Mouse (Mus musculus) midbrain, embryonic 11.5 days (tissue): ENCODE measurements around the gene Mier2. TPM values are rescaled to one million over a fixed set of nuclear protein-coding genes. Genes with fewer than 3 reads are reported as not detected.

Source experiments
- ATAC-seq: fragments of 200-750 bp; cut with Nextera tagmentation; 2 replicates; pipeline ENCODE4 v1.8.0; 2017; ENCODE audit warnings: moderate TSS enrichment, moderate library complexity; ENCODE audit not compliant: low FRiP score
- DNase-seq: peaks from one replicate; pipeline ENCODE4 v3.0.0; 2015; ENCODE audit warnings: low spot score; ENCODE audit errors: missing footprints
- H3K27ac ChIP-seq: fragments of 300-500 bp; sonication (generic); 2 replicates; pipeline ENCODE4 v1.5.1; 2014; ENCODE audit warnings: low read depth, low read length
- H3K27me3 ChIP-seq: fragments of 300-500 bp; sonication (generic); 2 replicates; pipeline ENCODE4 v1.6.1; 2014; ENCODE audit warnings: mild to moderate bottlenecking, low read length, moderate library complexity, mixed read lengths; ENCODE audit not compliant: control insufficient read depth, insufficient read depth
- H3K36me3 ChIP-seq: fragments of 300-500 bp; sonication (generic); 2 replicates; pipeline ENCODE4 v1.6.1; 2014; ENCODE audit warnings: mild to moderate bottlenecking, low read length, moderate library complexity, mixed read lengths; ENCODE audit not compliant: control insufficient read depth, insufficient read depth
- H3K4me1 ChIP-seq: fragments of 300-500 bp; sonication (generic); 2 replicates; pipeline ENCODE4 v1.6.1; 2014; ENCODE audit warnings: low read length; ENCODE audit not compliant: control insufficient read depth, insufficient read depth
- H3K4me2 ChIP-seq: fragments of 300-500 bp; sonication (generic); 2 replicates; pipeline ENCODE4 v1.6.1; 2014; ENCODE audit warnings: mild to moderate bottlenecking, moderate library complexity
- H3K4me3 ChIP-seq: fragments of 300-500 bp; sonication (generic); 2 replicates; pipeline ENCODE4 v1.5.1; 2014; ENCODE audit warnings: low read depth, low read length
- H3K9ac ChIP-seq: fragments of 300-500 bp; sonication (generic); 2 replicates; pipeline ENCODE4 v1.6.1; 2014; ENCODE audit warnings: low read length
- H3K9me3 ChIP-seq: fragments of 300-500 bp; sonication (generic); 2 replicates; pipeline ENCODE4 v1.6.1; 2016; ENCODE audit warnings: low read length; ENCODE audit not compliant: control insufficient read depth
- WGBS: fragments of 180-500 bp; shearing (Covaris S2); extraction: QIAGEN DNeasy Blood & Tissue Kit; methylation state at CpG from one replicate; pipeline ENCODE4 v1.1.7; 2014; 5-methylcytosine and 5-hydroxymethylcytosine counted together
- polyA plus RNA-seq: library from polyadenylated mRNA; unstranded; fragments of >200 nt; fragmentation: Nextera tagmentation; extraction: Ambion mirVana; gene quantifications from 2 replicates; pipeline ENCODE4 v1.2.1, GENCODE M21; 2014

Gene Mier2
- polyA plus RNA-seq, 1 experiment from 2014 or later, result 41.8 TPM

GRCm38 (mm10) chr10:79533126-79533911, 21.7 kb downstream of the Mier2 start, which contains the start of gene Plpp2:
Gene Plpp2 (minus strand): TSS chr10:79533796.
- H3K4me1 ChIP-seq, result 0 out of 2 replicates have a peak, but pooled peaks cover 7% of the 10 kb centered on the region
- H3K27ac ChIP-seq, result no peak within 1 kb of the TSS
- H3K4me3 ChIP-seq, result peak within 1 kb of the TSS; percentile 55
- peak within 1 kb of the TSS; percentile 66 for H3K9ac ChIP-seq
- H3K9me3 ChIP-seq, result no peaks in the 10 kb centered on the region
- WGBS, result under 1% methylated on average over 51 of the region's 52 CpGs
- no peaks in the 10 kb centered on the region; the same call in 1 of the 2 replicates for H3K27me3 ChIP-seq
- H3K36me3 ChIP-seq, result no peaks in the 10 kb centered on the region
- ATAC-seq (peak; percentile 78), DNase-seq (peak; percentile 97)
- peak within 1 kb of the TSS; percentile 97 for H3K4me2 ChIP-seq

- Histone ChIP-seq H3K4me3 (peak overlapping the region; percentile 55), H3K27me3 (no peaks in the 10 kb centered on the region; the same call in 1 of the 2 replicates), H3K4me2 (peak overlapping the region; percentile 97), H3K9ac (peak overlapping the region; percentile 66), H3K27ac (no peak overlapping the region), H3K36me3 (no peaks in the 10 kb centered on the region), H3K9me3 (no peaks in the 10 kb centered on the region), H3K4me1 (0 out of 2 replicates have a peak, but pooled peaks cover 7% of the 10 kb centered on the region)
- WGBS, result 25% methylated on average over 3 of the region's 3 CpGs
- DNase-seq, result no peak
- peak; percentile 12; the same call in 1 of the 2 replicates for ATAC-seq
Observed at GRCm38 (mm10) chr10:79532678-79533077, 22.3 kb downstream of the Mier2 start.

GRCm38 (mm10) chr10:79531593-79531992, 23.4 kb downstream of the Mier2 start:
- 84% methylated on average over 3 of the region's 3 CpGs for WGBS
- no peak for DNase-seq

GRCm38 (mm10) chr10:79530721-79531120, 24.3 kb downstream of the Mier2 start:
- H3K9ac ChIP-seq, result no peak overlapping the region
- H3K4me1 ChIP-seq, result 0 out of 2 replicates have a peak, but pooled peaks cover 7% of the 10 kb centered on the region
- ATAC-seq (no peak), DNase-seq (no peak)
- H3K4me2 ChIP-seq, result no peak overlapping the region
- no peaks in the 10 kb centered on the region; the same call in 1 of the 2 replicates for H3K27me3 ChIP-seq
- WGBS, result 95% methylated on average over 13 of the region's 13 CpGs
- H3K4me3 ChIP-seq, result no peak overlapping the region
- no peak overlapping the region for H3K27ac ChIP-seq
- no peaks in the 10 kb centered on the region for H3K9me3 ChIP-seq
- H3K36me3 ChIP-seq, result peaks cover 3% of the 10 kb centered on the region; the same call in 1 of the 2 replicates

More at GRCm38 (mm10) chr10:79531593-79531992, 23.4 kb downstream of the Mier2 start:
- H3K27ac ChIP-seq, result no peak overlapping the region
- H3K4me2 ChIP-seq, result no peak overlapping the region
- no peak for ATAC-seq
- H3K27me3 ChIP-seq, result no peaks in the 10 kb centered on the region; the same call in 1 of the 2 replicates
- H3K4me3 ChIP-seq, result no peak overlapping the region
- no peaks in the 10 kb centered on the region for H3K9me3 ChIP-seq
- H3K36me3 ChIP-seq, result peaks cover 2% of the 10 kb centered on the region; the same call in 1 of the 2 replicates
- H3K4me1 ChIP-seq, result 0 out of 2 replicates have a peak, but pooled peaks cover 7% of the 10 kb centered on the region
- no peak overlapping the region for H3K9ac ChIP-seq

- Histone ChIP-seq H3K9ac (no peak overlapping the region), H3K4me3 (no peak overlapping the region), H3K27me3 (no peaks in the 10 kb centered on the region; the same call in 1 of the 2 replicates), H3K9me3 (no peaks in the 10 kb centered on the region), H3K4me2 (no peak overlapping the region), H3K4me1 (0 out of 2 replicates have a peak, but pooled peaks cover 7% of the 10 kb centered on the region), H3K27ac (no peak overlapping the region), H3K36me3 (peaks cover 3% of the 10 kb centered on the region; the same call in 1 of the 2 replicates)
- DNase-seq, result no peak
- WGBS, result 74% methylated on average over 8 of the region's 8 CpGs
- no peak for ATAC-seq
Observed at GRCm38 (mm10) chr10:79530241-79530640, 24.8 kb downstream of the Mier2 start.

- H3K4me1 ChIP-seq, result 0 out of 2 replicates have a peak, but pooled peaks cover 1% of the 10 kb centered on the region
- no peaks in the 10 kb centered on the region; the same call in 1 of the 2 replicates for H3K27me3 ChIP-seq
- 82% methylated on average over 3 of the region's 3 CpGs for WGBS
- H3K9me3 ChIP-seq, result no peaks in the 10 kb centered on the region
- ATAC-seq (no peak), DNase-seq (no peak)
- H3K27ac ChIP-seq, result no peak overlapping the region
- peaks cover 3% of the 10 kb centered on the region; the same call in 1 of the 2 replicates for H3K36me3 ChIP-seq
- no peak overlapping the region for H3K9ac ChIP-seq
- no peak overlapping the region for H3K4me3 ChIP-seq
- no peak overlapping the region for H3K4me2 ChIP-seq
Observed at GRCm38 (mm10) chr10:79528081-79528480, 26.9 kb downstream of the Mier2 start.

GRCm38 (mm10) chr10:79527453-79527845, 27.6 kb downstream of the Mier2 start:
- H3K27me3 ChIP-seq, result no peaks in the 10 kb centered on the region; the same call in 1 of the 2 replicates
- H3K4me1 ChIP-seq, result no peaks in the 10 kb centered on the region
- 92% methylated on average over 6 of the region's 6 CpGs for WGBS
- no peak overlapping the region for H3K9ac ChIP-seq
- no peak overlapping the region for H3K4me2 ChIP-seq
- H3K4me3 ChIP-seq, result no peak overlapping the region
- H3K27ac ChIP-seq, result no peak overlapping the region
- DNase-seq (no peak), ATAC-seq (no peak)
- H3K36me3 ChIP-seq, result peaks cover 3% of the 10 kb centered on the region; the same call in 1 of the 2 replicates
- no peaks in the 10 kb centered on the region for H3K9me3 ChIP-seq

- H3K36me3 ChIP-seq, result peaks cover 3% of the 10 kb centered on the region; the same call in 1 of the 2 replicates
- no peak for DNase-seq
- WGBS, result 86% methylated on average over 12 of the region's 12 CpGs
- no peak overlapping the region for H3K4me2 ChIP-seq
- no peaks in the 10 kb centered on the region for H3K4me1 ChIP-seq
- H3K27ac ChIP-seq, result no peak overlapping the region
- H3K4me3 ChIP-seq, result no peak overlapping the region
- H3K9me3 ChIP-seq, result no peaks in the 10 kb centered on the region
- no peak for ATAC-seq
- no peaks in the 10 kb centered on the region for H3K27me3 ChIP-seq
- H3K9ac ChIP-seq, result no peak overlapping the region
Observed at GRCm38 (mm10) chr10:79526661-79527452, 28.1 kb downstream of the Mier2 start.
